Mouse (Mus musculus) heart, embryonic 14.5 days (tissue): ENCODE measurements at regions not wholly inside any gene's neighbourhood (a gene's known extent, or its start where the extent isn't known, plus 50 kb on each side); places are given as distances from the start of the nearest gene placed in this dataset.

ENCODE experiments used
- ATAC-seq: fragments of 200-750 bp; cut with Nextera tagmentation; 2 replicates; pipeline ENCODE4 v1.8.0; 2017; ENCODE audit warnings: low read depth, moderate TSS enrichment; ENCODE audit not compliant: insufficient number of reproducible peaks, insufficient read depth, low FRiP score
- H3K27ac ChIP-seq, 2 experiments: fragments of 200-500 bp in 1 of 2; fragments of 300-500 bp in 1 of 2; sonication (generic) in 1 of 2; replicated peaks in 1 of 2; 2 replicates each; pipeline ENCODE4 v1.5.1; 2012 to 2014; ENCODE audit warnings: low read depth in 2 of 2, low read length in 2 of 2, control low read depth in 1 of 2, mild to moderate bottlenecking in 1 of 2, mixed read lengths in 1 of 2; ENCODE audit not compliant: control insufficient read depth in 1 of 2, insufficient read depth in 1 of 2
- H3K27me3 ChIP-seq: fragments of 300-500 bp; sonication (generic); 2 replicates; pipeline ENCODE4 v1.6.1; 2014; ENCODE audit warnings: mild to moderate bottlenecking, low read length, control low read depth; ENCODE audit not compliant: control insufficient read depth, insufficient read depth
- H3K36me3 ChIP-seq: fragments of 300-500 bp; sonication (generic); 2 replicates; pipeline ENCODE4 v1.6.1; 2014; ENCODE audit warnings: mild to moderate bottlenecking, control low read depth, low read length, mixed read lengths; ENCODE audit not compliant: control insufficient read depth, insufficient read depth
- H3K4me1 ChIP-seq, 2 experiments: fragments of 200-500 bp in 1 of 2; fragments of 300-500 bp in 1 of 2; sonication (generic) in 1 of 2; 2 replicates each; pipeline ENCODE4 v1.6.1; 2012 to 2014; ENCODE audit warnings: low read length in 2 of 2, control low read depth in 1 of 2, mixed read lengths in 1 of 2; ENCODE audit not compliant: control insufficient read depth in 2 of 2, insufficient read depth in 2 of 2
- H3K4me2 ChIP-seq: fragments of 300-500 bp; sonication (generic); 2 replicates; pipeline ENCODE4 v1.6.1; 2014; ENCODE audit warnings: mild to moderate bottlenecking, low read length
- H3K4me3 ChIP-seq, 2 experiments: fragments of 200-500 bp in 1 of 2; fragments of 300-500 bp in 1 of 2; sonication (generic) in 1 of 2; 2 replicates each; pipeline ENCODE4 v1.5.1; 2012 to 2014; ENCODE audit warnings: low read length in 2 of 2, mild to moderate bottlenecking in 2 of 2, control low read depth in 1 of 2, low read depth in 1 of 2, moderate library complexity in 1 of 2; ENCODE audit not compliant: control insufficient read depth in 1 of 2, insufficient read depth in 1 of 2
- H3K9ac ChIP-seq: fragments of 300-500 bp; sonication (generic); 2 replicates; pipeline ENCODE4 v1.6.1; 2014; ENCODE audit warnings: mild to moderate bottlenecking, low read length
- H3K9me3 ChIP-seq: fragments of 300-500 bp; sonication (generic); 2 replicates; pipeline ENCODE4 v1.6.1; 2016; ENCODE audit warnings: low read length, control low read depth; ENCODE audit not compliant: control insufficient read depth
- WGBS: fragments of 180-500 bp; shearing (Covaris S2); extraction: QIAGEN DNeasy Blood & Tissue Kit; methylation state at CpG from one replicate; pipeline ENCODE4 v1.1.7; 2014; 5-methylcytosine and 5-hydroxymethylcytosine counted together

DNA sequence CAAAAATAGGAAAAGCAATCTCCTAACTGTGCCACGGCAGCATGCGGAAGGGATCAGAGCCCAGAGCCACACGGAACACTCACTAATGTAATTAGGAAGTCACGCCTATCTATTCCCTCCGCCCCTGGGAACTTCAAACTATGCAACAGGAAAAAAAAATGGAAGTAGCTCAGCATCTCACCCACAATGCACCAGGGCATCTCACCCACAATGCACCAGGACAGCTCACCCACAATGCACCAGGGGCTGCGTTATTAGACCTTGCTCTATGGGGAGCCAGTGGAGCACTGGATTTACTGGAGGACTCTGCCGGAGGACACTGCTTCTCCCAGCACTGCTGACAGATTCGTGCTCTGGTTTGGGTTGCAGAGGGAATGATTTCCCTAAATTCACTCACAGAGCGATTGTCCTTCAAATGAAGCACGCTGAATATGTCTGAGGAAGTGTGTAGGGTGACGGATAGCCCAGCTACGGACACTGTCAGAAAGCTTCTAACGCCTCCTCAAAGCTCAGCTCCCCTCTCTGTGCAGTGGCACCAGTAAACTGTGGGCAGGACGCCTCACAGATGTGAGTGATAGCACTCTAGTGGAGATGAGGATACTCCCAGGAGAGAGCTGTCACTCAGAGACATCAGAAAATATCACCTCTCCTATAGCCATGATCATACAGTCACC lies 51.8 kb upstream of the Mbnl2 start:
- H3K4me1 ChIP-seq: no peaks in the 10 kb centered on the region
- 86% methylated on average over 14 of the region's 14 CpGs for WGBS
- H3K4me3 ChIP-seq: no peak overlapping the region
- H3K9me3 ChIP-seq: no peaks in the 10 kb centered on the region; the same call in 1 of the 2 replicates
- H3K27me3 ChIP-seq: no peaks in the 10 kb centered on the region
- no peak overlapping the region for H3K27ac ChIP-seq
- no peak for ATAC-seq
- H3K9ac ChIP-seq: no peak overlapping the region
- H3K4me2 ChIP-seq: no peak overlapping the region
- H3K36me3 ChIP-seq: no peaks in the 10 kb centered on the region

DNA sequence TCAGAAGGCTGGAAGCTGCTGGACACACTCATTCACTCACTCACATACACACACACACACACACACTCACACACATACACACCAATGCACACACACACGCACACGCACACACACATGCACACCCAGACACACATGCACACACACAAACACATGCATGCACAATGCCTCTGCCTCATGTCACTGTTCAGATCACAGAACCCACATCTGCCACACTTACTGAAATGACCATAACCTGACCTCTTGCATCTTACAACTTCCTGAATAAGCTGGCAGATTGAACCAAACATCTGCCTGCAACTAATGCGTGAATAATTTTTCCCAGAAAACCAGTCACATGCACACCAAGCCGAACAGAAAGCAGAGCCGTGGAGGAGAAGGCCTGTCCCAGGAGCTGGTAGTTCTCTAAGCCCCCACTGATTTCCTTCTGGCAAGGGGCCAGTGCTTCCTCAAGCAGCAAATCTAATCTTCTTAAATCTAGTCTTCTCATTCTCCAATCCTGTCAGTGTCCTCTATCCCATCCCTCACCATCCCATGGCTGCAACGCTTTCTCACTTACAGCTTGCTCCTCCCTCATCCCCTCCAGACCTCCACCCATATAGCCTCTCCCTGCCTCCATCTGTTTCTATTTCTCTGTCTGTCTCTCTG lies 51.1 kb upstream of the Mbnl2 start:
- no peak overlapping the region for H3K4me2 ChIP-seq
- H3K36me3 ChIP-seq: no peaks in the 10 kb centered on the region
- H3K4me3 ChIP-seq: no peak overlapping the region
- ATAC-seq: 0 out of 2 replicates have a peak, but pooled peaks have one; percentile 26
- no peaks in the 10 kb centered on the region; the same call in 1 of the 2 replicates for H3K9me3 ChIP-seq
- no peak overlapping the region for H3K9ac ChIP-seq
- no peaks in the 10 kb centered on the region for H3K4me1 ChIP-seq
- no peak overlapping the region for H3K27ac ChIP-seq
- no peaks in the 10 kb centered on the region for H3K27me3 ChIP-seq
- WGBS: 60% methylated on average over 6 of the region's 6 CpGs

DNA sequence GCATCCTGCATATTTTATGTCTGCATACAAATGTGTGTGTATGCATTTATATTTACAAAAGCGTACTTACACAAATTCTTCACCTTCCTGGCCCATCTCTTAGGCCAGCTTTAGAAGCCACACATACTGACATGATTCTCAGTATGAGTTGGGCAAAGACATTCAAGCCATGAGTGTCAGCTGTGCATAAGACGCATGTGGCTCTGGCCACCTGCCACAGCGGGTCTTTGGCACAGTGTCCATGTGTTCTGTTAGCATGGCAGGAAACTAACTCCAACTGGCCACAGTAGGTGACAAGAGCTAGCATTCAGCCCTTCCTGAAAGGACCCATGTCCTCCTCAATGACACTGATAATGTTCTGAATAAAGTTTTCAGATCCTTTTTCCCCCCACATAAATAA lies 49.8 kb upstream of the Mbnl2 start:
- WGBS: 71% methylated on average over 3 of the region's 3 CpGs
- Histone ChIP-seq H3K4me1 (no peaks in the 10 kb centered on the region), H3K36me3 (no peaks in the 10 kb centered on the region), H3K4me2 (no peak overlapping the region), H3K9ac (no peak overlapping the region), H3K9me3 (no peaks in the 10 kb centered on the region; the same call in 1 of the 2 replicates), H3K27ac (no peak overlapping the region), H3K27me3 (no peaks in the 10 kb centered on the region), H3K4me3 (no peak overlapping the region)
- no peak for ATAC-seq
